Mouse (Mus musculus) skeletal muscle tissue, adult 2 months (tissue): ENCODE results near the gene Tcl1b5.

ENCODE experiments used
- DNase-seq: peaks from one replicate; pipeline ENCODE4 v3.0.0-alpha.2; 2012; ENCODE audit warnings: low read depth, low spot score

Tcl1b5 gene

GRCm38 (mm10) chr12:105208441-105208840 is 32.3 kb downstream of the Tcl1b5 start:
- no peak for DNase-seq

DNA sequence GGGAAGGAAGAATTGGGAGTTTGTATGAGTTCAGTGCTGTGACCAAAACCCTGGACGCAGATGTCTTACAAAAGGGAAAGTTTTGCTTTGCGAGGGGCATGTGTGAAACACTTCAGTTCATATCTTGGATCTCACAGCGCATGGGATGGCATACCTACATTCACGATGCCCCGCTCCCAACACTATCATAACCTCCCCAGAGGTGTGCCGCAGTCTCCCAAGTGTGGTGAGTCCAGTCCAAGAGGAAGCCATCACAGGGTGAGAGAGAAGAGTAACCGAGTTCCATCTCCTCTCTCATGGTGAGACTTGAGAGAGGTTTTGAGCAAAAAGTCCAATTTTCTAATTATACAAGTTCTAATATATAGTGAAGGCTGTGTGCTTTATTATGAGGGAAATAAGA is 33.1 kb downstream of the Tcl1b5 start:
- no peak for DNase-seq

DNA sequence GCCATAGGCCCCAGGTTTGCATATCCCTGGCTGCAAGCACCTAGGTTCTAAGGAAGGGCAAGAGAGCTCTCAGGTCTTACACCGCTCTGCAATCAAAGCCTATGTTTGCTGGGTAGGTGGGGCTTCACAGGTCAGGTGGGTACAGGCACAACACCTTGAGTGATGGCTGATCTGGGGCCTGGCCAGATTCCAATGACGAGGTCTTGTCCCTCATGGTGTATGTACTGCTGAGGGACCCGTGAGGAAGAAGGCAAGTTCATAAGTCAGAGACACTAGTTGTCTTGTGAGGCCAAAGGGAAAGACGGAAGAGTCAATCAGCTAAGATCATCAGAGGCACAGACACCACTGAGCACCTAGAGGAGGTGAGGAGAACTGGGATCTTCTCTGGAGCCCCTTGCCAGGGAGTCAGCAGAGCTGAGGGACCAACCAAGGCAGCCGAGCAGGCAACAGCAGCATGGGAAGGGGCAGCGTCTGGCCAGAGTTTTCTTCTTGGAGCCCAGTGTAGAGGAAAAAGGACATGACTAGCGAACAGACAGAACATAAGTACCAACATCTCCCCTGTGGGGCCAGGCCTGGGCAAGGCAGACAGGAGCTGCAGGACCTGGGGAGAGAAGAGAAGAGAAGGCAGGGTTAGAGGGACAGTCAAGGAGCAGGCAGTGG is 41.1 kb downstream of the Tcl1b5 start:
- DNase-seq: no peak

GRCm38 (mm10) chr12:105222601-105223319 is 46.6 kb downstream of the Tcl1b5 start, which contains the start of gene Tcl1:
Gene Tcl1 (minus strand): TSS chr12:105222793.
- no peak for DNase-seq

DNA sequence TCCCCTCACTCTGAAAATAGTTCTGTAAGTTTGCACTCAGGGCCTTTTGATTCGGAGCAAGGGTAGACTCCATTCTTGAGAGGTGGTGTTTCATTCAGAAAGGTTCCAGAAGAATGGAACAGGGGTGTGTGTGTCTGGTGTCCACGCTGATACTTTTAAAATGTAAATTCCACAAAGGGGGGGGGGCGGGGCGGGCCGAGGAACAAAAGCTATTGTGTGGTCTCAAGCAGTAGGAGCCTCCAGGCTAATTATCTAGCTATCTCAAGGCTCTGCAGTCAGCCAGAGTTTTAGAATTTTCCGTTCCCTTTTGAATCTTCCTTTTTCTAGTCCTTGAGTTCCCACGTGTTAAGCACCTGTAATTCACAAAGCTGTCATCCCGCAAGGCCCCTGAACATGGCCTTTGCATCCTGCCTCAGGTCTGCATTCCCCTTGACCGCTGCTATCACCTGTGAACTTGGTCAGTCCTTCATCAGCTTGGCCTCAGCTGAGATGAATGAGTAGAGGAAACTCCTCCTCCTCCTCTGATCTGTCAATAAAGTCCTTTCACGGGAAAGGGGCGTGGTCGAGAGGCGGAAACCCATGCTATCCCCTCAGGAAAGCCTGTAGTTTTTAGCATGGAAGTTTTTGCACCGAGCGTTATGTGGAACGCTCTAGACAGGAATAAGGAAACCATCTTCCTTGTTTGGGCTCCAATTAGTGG is 48.6 kb downstream of the Tcl1b5 start:
- no peak for DNase-seq
